Mouse (Mus musculus) cerebellum, adult 9-10 months (tissue): ENCODE data around the gene Gm8229.
"Not testable (repeated sequence)": the region's sequence is repeated elsewhere in the genome, so short reads cannot be mapped to it uniquely, and the experiment has no call there.

ENCODE experiments used
- DNase-seq: peaks from one replicate; pipeline ENCODE4 v3.0.0; 2022

Gm8229 gene

DNA sequence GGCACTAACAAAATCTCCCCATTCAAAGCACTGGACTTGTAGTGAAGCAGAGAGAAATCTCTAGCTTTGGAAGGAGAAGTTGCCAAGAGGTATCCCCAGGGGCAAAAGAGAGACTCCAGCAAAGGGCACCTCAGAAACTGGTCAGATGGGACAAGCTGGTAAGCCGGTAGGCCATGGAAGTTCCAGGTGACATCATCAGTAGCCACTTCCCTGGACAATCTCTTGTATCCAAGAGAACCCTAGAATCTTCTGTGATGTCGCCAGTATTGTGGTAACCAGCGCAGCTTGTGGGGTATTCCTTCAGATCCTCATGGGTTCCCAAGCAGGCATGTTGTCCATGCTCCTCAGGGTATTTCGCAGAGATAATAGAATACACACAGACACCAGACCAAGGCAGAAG lies at the start of gene Gm8229:
Gene Gm8229, plus strand, starts transcription at position 301 of the 400 bp plus-strand sequence.
- DNase-seq: not testable (repeated sequence)

DNA sequence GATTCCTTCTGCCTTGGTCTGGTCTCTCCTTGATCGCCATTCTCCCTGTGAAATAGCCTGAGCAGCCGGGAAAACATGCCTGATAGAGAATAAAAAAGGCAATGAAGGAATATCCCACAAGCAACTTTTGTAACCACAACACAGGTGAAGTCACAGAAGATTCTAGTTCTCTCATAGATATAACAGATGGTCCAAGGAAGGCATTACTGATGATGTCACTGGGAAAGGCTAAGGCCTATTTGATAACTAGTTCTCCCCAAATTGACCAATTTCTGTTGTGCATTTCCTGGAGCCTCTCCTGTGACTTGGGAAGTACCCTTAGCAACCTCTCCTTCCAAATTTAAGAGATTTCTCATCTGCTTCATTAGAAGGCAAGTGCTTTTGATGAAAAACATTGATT lies 26.7 kb upstream of the Gm8229 start, which contains the start of gene Gm5930:
Gene Gm5930, minus strand, starts transcription at position 101 of the 400 bp plus-strand sequence.
- DNase-seq: not testable (repeated sequence)

DNA sequence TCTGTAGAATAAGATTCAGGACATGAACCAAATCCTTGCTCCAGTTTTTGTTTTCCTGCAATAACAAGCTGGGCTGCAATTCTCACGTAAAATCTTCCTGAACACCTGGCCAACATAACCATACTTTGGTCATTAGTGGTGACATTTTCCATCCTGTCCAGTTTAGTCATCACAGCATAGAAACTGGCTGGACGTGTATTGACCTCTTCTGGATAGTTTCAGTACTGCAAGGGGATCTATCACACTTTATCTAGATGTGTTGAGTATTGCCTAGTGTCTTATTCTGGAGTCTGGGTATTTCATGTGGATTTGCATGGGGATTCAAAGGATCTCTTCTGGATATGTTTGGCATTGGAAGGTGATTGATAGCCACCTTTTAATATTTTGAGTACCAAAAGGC lies 3.7 kb upstream of the Gm8229 start:
- DNase-seq: not testable (repeated sequence)

DNA sequence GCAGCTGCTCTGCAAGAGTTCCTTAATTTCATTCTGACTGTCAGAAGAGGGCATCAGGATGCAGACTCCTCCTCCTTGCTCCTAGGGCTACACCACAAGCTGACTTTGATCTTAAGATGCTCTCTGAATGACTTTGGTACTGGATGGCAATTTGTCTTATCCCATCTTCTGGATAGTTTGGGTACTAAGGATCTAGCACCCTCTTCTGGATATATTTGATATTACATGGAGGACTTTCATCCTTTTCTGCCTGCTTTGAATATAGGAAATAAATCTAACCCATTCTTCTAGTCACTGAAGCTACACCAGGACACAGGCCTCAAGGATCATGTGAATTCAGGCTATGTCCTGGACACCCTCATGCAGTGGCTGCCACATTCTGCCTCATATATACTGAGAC lies 2.9 kb upstream of the Gm8229 start:
- peak; percentile 0 for DNase-seq

DNA sequence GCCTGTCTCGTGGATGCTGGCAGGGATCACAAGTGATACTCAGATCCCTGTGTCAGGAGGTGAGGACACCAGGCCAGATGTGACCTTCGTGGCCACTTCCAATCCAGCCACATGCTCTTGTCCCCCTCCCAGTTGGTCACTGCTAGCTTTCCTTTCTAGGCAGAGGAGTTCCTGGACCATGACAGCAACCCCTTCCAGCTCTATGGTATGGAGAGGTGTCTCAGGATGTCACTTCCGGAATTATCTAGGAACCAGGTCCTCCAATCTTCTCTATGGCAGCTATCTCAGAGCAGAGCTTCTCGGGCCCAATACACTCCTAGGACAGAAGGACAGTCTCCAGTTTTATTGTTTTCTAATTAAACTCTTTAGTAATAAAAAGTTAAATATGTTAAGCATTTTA lies 19.1 kb downstream of the Gm8229 start:
- not testable (repeated sequence) for DNase-seq

GRCm38 (mm10) chr14:44410588-44410987 lies 45.4 kb downstream of the Gm8229 start, which contains the start of gene Gm3371:
Gene Gm3371, minus strand, starts transcription at chr14:44410688.
- not testable (repeated sequence) for DNase-seq
